Mouse (Mus musculus) lung, postnatal 0 days (tissue): ENCODE data around the gene Arhgap31. TPM values are rescaled to one million over a fixed set of nuclear protein-coding genes. Genes with fewer than 3 reads are reported as not detected.

ENCODE experiments used
- ATAC-seq: fragments of 200-750 bp; cut with Nextera tagmentation; 2 replicates; pipeline ENCODE4 v1.8.0; 2017; ENCODE audit warnings: moderate library complexity
- DNase-seq: peaks from one replicate; pipeline ENCODE4 v3.0.0-alpha.2; 2016; ENCODE audit warnings: low spot score
- H3K27ac ChIP-seq: fragments of 300-500 bp; sonication (generic); 2 replicates; pipeline ENCODE4 v1.5.1; 2014; ENCODE audit warnings: antibody characterized with exemption, mild to moderate bottlenecking, low read length, mixed read lengths
- H3K27me3 ChIP-seq: fragments of 300-500 bp; sonication (generic); replicated peaks from 2 replicates; pipeline ENCODE4 v1.6.1; 2014; ENCODE audit warnings: low read length, mixed read lengths; ENCODE audit not compliant: insufficient read depth
- H3K36me3 ChIP-seq: fragments of 300-500 bp; sonication (generic); 2 replicates; pipeline ENCODE4 v1.6.1; 2014; ENCODE audit warnings: low read length, mixed read lengths; ENCODE audit not compliant: insufficient read depth
- H3K4me1 ChIP-seq: fragments of 300-500 bp; sonication (generic); 2 replicates; pipeline ENCODE4 v1.6.1; 2014; ENCODE audit warnings: antibody characterized with exemption, low read depth, low read length, mixed read lengths; ENCODE audit not compliant: insufficient read depth
- H3K4me2 ChIP-seq: fragments of 300-500 bp; sonication (generic); replicated peaks from 2 replicates; pipeline ENCODE4 v1.6.1; 2014; ENCODE audit warnings: low read depth, mild to moderate bottlenecking, low read length, moderate library complexity, mixed read lengths
- H3K4me3 ChIP-seq: fragments of 300-500 bp; sonication (generic); 2 replicates; pipeline ENCODE4 v1.5.1; 2014; ENCODE audit warnings: low read depth, low read length
- H3K9ac ChIP-seq: fragments of 300-500 bp; sonication (generic); replicated peaks from 2 replicates; pipeline ENCODE4 v1.6.1; 2014; ENCODE audit warnings: low read depth, mild to moderate bottlenecking
- H3K9me3 ChIP-seq: fragments of 300-500 bp; sonication (generic); 2 replicates; pipeline ENCODE4 v1.6.1; 2016; ENCODE audit warnings: low read length, mixed read lengths
- CTCF ChIP-seq: IDR thresholded peaks from 2 replicates; pipeline ENCODE4 v1.5.1; 2016; ENCODE audit warnings: antibody characterized with exemption, mild to moderate bottlenecking
- EP300 ChIP-seq: IDR thresholded peaks from 2 replicates; pipeline ENCODE4 v1.6.1; 2016; ENCODE audit warnings: antibody characterized with exemption, mild to moderate bottlenecking, control low read depth
- WGBS: fragments of 180-500 bp; shearing (Covaris S2); extraction: QIAGEN DNeasy Blood & Tissue Kit; methylation state at CpG from one replicate; pipeline ENCODE4 v1.1.7; 2014; 5-methylcytosine and 5-hydroxymethylcytosine counted together
- polyA plus RNA-seq: library from polyadenylated mRNA; unstranded; fragments of >200 nt; fragmentation: Nextera tagmentation; extraction: Ambion mirVana; gene quantifications from 2 replicates; pipeline ENCODE4 v1.2.1, GENCODE M21; 2015

Arhgap31 gene
- polyA plus RNA-seq, 1 experiment from 2014 or later = 19.2 TPM

DNA sequence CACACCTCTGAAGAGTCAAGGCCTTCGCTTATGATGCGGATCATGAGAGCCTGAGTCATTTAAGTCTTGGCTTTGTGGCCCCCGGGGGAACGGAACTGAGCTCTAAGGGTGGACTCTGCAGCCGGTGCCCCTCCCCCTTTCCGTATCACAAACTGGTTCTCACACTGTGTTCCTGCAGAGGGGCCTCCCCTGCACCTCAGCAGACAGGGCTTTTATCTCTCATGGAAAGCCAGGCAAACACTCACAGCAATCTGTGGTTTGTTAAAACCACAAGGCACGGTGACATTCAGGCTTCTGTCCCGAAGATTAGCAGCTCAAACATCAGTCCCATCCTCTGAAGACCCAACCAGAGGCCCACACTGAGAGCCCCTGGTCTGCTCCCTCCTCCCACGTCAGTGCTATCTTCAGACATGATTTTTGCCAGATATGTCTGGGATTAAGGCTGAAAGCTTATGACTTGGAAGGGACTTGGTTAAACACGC, 59.6 kb downstream of the Arhgap31 start:
- H3K36me3 ChIP-seq = no peaks in the 10 kb centered on the region
- no peak overlapping the region for H3K4me2 ChIP-seq
- H3K9ac ChIP-seq = no peak overlapping the region
- no peaks in the 10 kb centered on the region for H3K27me3 ChIP-seq
- peaks cover 24% of the 10 kb centered on the region for H3K4me1 ChIP-seq
- no peak for TF ChIP-seq CTCF
- peak; percentile 41; the same call in 1 of the 2 replicates for TF ChIP-seq EP300
- no peak for ATAC-seq
- peak; percentile 58 for DNase-seq
- H3K9me3 ChIP-seq = no peaks in the 10 kb centered on the region
- H3K27ac ChIP-seq = peak overlapping the region; percentile 73
- WGBS = 12% methylated on average over 10 of the region's 10 CpGs
- no peak overlapping the region for H3K4me3 ChIP-seq

DNA sequence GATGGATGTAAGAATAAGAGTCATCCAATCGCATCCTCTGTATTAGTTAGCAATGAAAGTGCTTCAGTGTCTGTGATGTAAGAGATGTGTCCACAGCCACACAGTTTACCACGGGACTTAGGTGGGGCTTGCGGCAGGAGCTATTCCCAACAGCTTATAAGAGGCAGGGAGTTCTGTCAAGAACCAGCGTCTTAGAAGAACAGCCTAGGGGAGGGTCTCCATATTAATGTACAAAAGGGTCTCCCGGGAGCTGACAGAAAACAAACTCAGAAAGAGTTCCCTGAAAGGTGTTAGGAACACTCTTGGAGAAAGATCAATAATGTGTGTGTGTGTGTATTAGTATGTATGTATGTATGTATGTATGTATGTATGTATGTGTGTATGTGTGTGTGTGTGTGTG, 60.4 kb downstream of the Arhgap31 start:
- Histone ChIP-seq H3K36me3 (no peaks in the 10 kb centered on the region), H3K27me3 (no peaks in the 10 kb centered on the region), H3K9ac (no peak overlapping the region), H3K4me3 (no peak overlapping the region), H3K27ac (peak overlapping the region; percentile 73; the same call in 1 of the 2 replicates), H3K9me3 (no peaks in the 10 kb centered on the region), H3K4me1 (peaks cover 27% of the 10 kb centered on the region), H3K4me2 (no peak overlapping the region)
- 49% methylated on average over 5 of the region's 5 CpGs for WGBS
- ATAC-seq = no peak
- DNase-seq = no peak
- TF ChIP-seq CTCF (no peak), EP300 (no peak)

DNA sequence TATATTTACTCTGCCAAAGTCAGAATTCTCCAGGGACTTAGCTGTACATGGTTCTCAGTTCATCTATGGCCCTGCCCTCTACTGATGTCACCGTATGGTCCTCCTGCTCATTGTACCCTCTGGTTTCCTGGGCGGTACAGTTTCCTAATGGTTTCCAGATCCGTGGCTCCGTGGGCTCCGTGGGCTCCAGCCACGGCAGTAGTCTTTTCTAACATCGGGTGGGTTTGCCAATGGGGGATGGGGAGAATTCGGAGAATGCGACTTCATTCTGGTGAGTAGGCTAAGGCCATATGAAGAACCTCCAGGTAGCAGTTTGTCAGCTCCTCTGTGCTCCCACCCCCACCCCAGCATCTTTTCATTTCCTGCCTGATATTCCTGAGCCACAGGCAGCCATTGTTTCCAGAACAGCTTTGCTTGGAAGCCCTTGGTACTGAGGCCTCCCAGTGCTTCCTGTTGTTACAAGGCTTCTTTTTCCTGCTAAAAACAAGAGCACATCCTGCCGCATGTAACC, 61.3 kb downstream of the Arhgap31 start:
- peak; percentile 59 for DNase-seq
- Histone ChIP-seq H3K36me3 (no peaks in the 10 kb centered on the region), H3K4me3 (no peak overlapping the region), H3K4me1 (peaks cover 27% of the 10 kb centered on the region), H3K9me3 (no peaks in the 10 kb centered on the region), H3K27me3 (no peaks in the 10 kb centered on the region), H3K9ac (no peak overlapping the region), H3K27ac (peak overlapping the region; percentile 52), H3K4me2 (no peak overlapping the region)
- 46% methylated on average over 10 of the region's 10 CpGs for WGBS
- peak; percentile 16; the same call in 1 of the 2 replicates for ATAC-seq
- TF ChIP-seq EP300 (peak; percentile 58; the same call in 1 of the 2 replicates), CTCF (no peak)

DNA sequence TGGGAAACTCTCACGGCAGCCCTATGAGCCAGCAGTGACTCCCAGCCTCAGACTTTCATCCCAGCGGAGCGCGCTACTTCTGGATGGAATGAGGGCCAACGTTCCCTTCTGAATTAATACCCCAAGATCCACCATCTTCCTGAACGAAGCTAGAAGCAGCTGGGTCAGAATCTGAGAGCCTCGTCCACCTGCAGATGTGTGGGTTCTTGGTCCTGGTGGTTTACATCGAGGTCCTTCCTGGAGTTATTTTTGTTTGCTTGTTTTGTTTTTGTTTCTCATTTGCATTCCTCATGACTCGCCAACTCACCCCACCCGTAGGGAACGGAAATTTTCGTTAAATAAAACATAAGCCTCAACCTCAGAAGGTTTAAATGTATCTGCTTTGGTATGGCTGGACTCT, 61.8 kb downstream of the Arhgap31 start:
- DNase-seq (no peak), ATAC-seq (no peak)
- Histone ChIP-seq H3K4me3 (no peak overlapping the region), H3K27me3 (no peaks in the 10 kb centered on the region), H3K27ac (peak overlapping the region; percentile 52; the same call in 1 of the 2 replicates), H3K36me3 (no peaks in the 10 kb centered on the region), H3K4me1 (peaks cover 27% of the 10 kb centered on the region), H3K9ac (no peak overlapping the region), H3K4me2 (no peak overlapping the region), H3K9me3 (no peaks in the 10 kb centered on the region)
- TF ChIP-seq CTCF = no peak
- no peak for TF ChIP-seq EP300
- WGBS = 69% methylated on average over 12 of the region's 12 CpGs

DNA sequence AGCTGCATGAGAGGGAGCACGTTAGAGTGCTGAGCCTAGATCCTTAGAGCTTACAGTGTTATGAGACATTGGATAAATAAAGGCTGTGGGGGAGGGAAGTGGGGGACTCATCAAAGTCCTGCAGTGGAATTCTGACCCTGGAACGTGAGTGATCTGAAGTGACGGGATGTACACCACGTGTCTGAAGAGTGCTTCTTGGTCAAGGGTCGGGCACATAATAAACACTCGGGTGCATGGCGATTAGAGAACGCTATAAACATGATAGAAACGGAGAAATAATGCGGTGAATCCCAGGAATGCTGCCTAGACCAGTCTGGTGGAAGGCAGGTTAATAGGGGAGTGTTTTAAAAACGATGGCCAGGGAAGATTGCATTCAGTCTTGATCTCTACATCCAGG, 63.6 kb downstream of the Arhgap31 start:
- Histone ChIP-seq H3K36me3 (no peaks in the 10 kb centered on the region), H3K27ac (peak overlapping the region; percentile 86), H3K9me3 (no peaks in the 10 kb centered on the region), H3K4me1 (peaks cover 22% of the 10 kb centered on the region), H3K4me2 (0 out of 2 replicates have a peak overlapping the region, but pooled peaks have one; percentile 25), H3K27me3 (no peaks in the 10 kb centered on the region), H3K9ac (no peak overlapping the region), H3K4me3 (no peak overlapping the region)
- peak; percentile 93 for TF ChIP-seq EP300
- no peak for TF ChIP-seq CTCF
- WGBS = 9% methylated on average over 11 of the region's 11 CpGs
- ATAC-seq (peak; percentile 60), DNase-seq (peak; percentile 88)

DNA sequence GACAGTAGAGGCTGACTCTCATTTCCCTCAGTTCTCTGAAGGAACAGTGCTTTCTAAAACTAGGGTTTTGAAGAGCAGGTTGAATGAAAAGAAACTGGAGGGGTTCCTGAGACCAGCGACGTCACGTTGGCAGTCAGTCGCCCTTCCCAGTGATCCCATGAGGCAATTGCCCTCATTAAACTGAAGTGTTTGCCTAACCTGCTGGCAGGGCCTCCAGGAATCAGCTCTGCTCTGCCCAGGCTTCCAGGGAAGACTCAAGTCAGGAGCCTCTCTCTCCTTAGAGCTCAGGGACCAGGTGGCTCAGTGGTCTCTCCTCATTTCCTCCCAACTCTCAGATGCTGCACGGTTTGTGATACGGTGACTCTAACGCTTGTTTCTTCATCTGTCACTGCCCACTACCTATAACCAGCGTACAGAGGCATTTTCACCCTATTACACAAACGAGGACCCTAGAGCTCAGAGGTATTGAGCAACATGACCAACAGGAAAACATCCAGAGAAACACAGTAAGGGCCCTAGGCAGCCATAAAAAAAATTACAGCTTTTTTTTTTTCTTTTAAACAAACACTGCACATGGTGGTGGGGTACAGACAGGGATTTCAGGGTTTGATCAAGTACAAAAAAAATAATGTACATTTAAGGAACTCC, 64.2 kb downstream of the Arhgap31 start:
- DNase-seq = peak; percentile 89
- peak overlapping the region; percentile 86 for H3K27ac ChIP-seq

More for the DNA sequence above, 64.2 kb downstream of the Arhgap31 start:
- Histone ChIP-seq H3K4me1 (peaks cover 17% of the 10 kb centered on the region), H3K4me3 (no peak overlapping the region), H3K9me3 (no peaks in the 10 kb centered on the region), H3K4me2 (peak overlapping the region; percentile 30; the same call in 1 of the 2 replicates), H3K27me3 (no peaks in the 10 kb centered on the region), H3K9ac (no peak overlapping the region; the same call in 1 of the 2 replicates), H3K36me3 (no peaks in the 10 kb centered on the region)
- no peak for TF ChIP-seq CTCF
- TF ChIP-seq EP300 = no peak; the same call in 1 of the 2 replicates
- ATAC-seq = peak; percentile 80
- 34% methylated on average over 9 of the region's 9 CpGs for WGBS
